Mouse (Mus musculus) kidney, postnatal 0 days (tissue): ENCODE results near the gene Fgfr2. TPM values are rescaled to one million over a fixed set of nuclear protein-coding genes. Genes with fewer than 3 reads are reported as not detected.

Source experiments
- ATAC-seq: fragments of 200-750 bp; cut with Nextera tagmentation; replicated peaks from 2 replicates; pipeline ENCODE4 v1.8.0; 2017; ENCODE audit warnings: low read depth, moderate number of reproducible peaks, moderate TSS enrichment, moderate library complexity; ENCODE audit not compliant: low FRiP score
- DNase-seq: peaks from one replicate; pipeline ENCODE4 v3.0.0-alpha.2; 2016; ENCODE audit warnings: low spot score
- H3K27ac ChIP-seq: fragments of 300-500 bp; sonication (generic); 2 replicates; pipeline ENCODE4 v1.5.1; 2014; ENCODE audit warnings: mild to moderate bottlenecking
- H3K27me3 ChIP-seq: fragments of 300-500 bp; sonication (generic); 2 replicates; pipeline ENCODE4 v1.6.1; 2014; ENCODE audit warnings: low read length, mixed read lengths; ENCODE audit not compliant: insufficient read depth
- H3K36me3 ChIP-seq: fragments of 300-500 bp; sonication (generic); 2 replicates; pipeline ENCODE4 v1.6.1; 2014; ENCODE audit warnings: low read length, mixed read lengths; ENCODE audit not compliant: insufficient read depth
- H3K4me1 ChIP-seq: fragments of 300-500 bp; sonication (generic); replicated peaks from 2 replicates; pipeline ENCODE4 v1.6.1; 2014; ENCODE audit warnings: antibody characterized with exemption, low read length, mixed read lengths; ENCODE audit not compliant: insufficient read depth
- H3K4me2 ChIP-seq: fragments of 300-500 bp; sonication (generic); 2 replicates; pipeline ENCODE4 v1.6.1; 2014; ENCODE audit warnings: mild to moderate bottlenecking, low read length, moderate library complexity, mixed read lengths
- H3K4me3 ChIP-seq: fragments of 300-500 bp; sonication (generic); replicated peaks from 2 replicates; pipeline ENCODE4 v1.5.1; 2014; ENCODE audit warnings: low read depth, low read length
- H3K9ac ChIP-seq: fragments of 300-500 bp; sonication (generic); 2 replicates; pipeline ENCODE4 v1.6.1; 2014; ENCODE audit warnings: low read depth, low read length
- H3K9me3 ChIP-seq: fragments of 300-500 bp; sonication (generic); replicated peaks from 2 replicates; pipeline ENCODE4 v1.6.1; 2016; ENCODE audit warnings: low read length, inconsistent platforms, mixed read lengths
- CTCF ChIP-seq: IDR thresholded peaks from 2 replicates; pipeline ENCODE4 v1.5.1; 2016; ENCODE audit warnings: antibody characterized with exemption, low read depth, mild to moderate bottlenecking, moderate library complexity
- whole genome bisulfite sequencing: fragments of 180-500 bp; shearing (Covaris S2); extraction: QIAGEN DNeasy Blood & Tissue Kit; methylation state at CpG from one replicate; pipeline ENCODE4 v1.1.7; 2014; 5-methylcytosine and 5-hydroxymethylcytosine counted together
- polyA plus RNA-seq: library from polyadenylated mRNA; unstranded; fragments of >200 nt; fragmentation: Nextera tagmentation; extraction: Ambion mirVana; gene quantifications from 2 replicates; pipeline ENCODE4 v1.2.1, GENCODE M21; 2015

The Fgfr2 gene
- polyA plus RNA-seq, 1 experiment from 2014 or later: 79.8 TPM

GRCm38 (mm10) chr7:132806286-132806685 is 316.9 kb downstream of the Fgfr2 start:
- TF ChIP-seq CTCF: no peak
- 76% methylated on average over 5 of the region's 5 CpGs for WGBS
- Histone ChIP-seq H3K4me2 (no peak overlapping the region), H3K9me3 (no peaks in the 10 kb centered on the region), H3K4me3 (no peak overlapping the region), H3K36me3 (0 out of 2 replicates have a peak, but pooled peaks cover 2% of the 10 kb centered on the region), H3K27me3 (no peaks in the 10 kb centered on the region), H3K27ac (peak overlapping the region; percentile 82; the same call in 1 of the 2 replicates), H3K4me1 (peaks cover 73% of the 10 kb centered on the region), H3K9ac (no peak overlapping the region)
- ATAC-seq (no peak), DNase-seq (no peak)

- Histone ChIP-seq H3K27me3 (no peaks in the 10 kb centered on the region), H3K4me2 (no peak overlapping the region), H3K27ac (peak overlapping the region; percentile 48; the same call in 1 of the 2 replicates), H3K9me3 (no peaks in the 10 kb centered on the region), H3K9ac (no peak overlapping the region), H3K4me3 (no peak overlapping the region), H3K4me1 (peaks cover 67% of the 10 kb centered on the region), H3K36me3 (0 out of 2 replicates have a peak, but pooled peaks cover 2% of the 10 kb centered on the region)
- TF ChIP-seq CTCF: no peak
- no peak for ATAC-seq
- WGBS: 77% methylated on average over 5 of the region's 5 CpGs
- no peak for DNase-seq
Measured at GRCm38 (mm10) chr7:132804951-132805350, 318.2 kb downstream of the Fgfr2 start.

GRCm38 (mm10) chr7:132804461-132804860 is 318.7 kb downstream of the Fgfr2 start:
- no peak overlapping the region for H3K4me2 ChIP-seq
- no peak for ATAC-seq
- H3K27ac ChIP-seq: peak overlapping the region; percentile 48; the same call in 1 of the 2 replicates
- 54% methylated on average over 7 of the region's 7 CpGs for WGBS
- no peak overlapping the region for H3K4me3 ChIP-seq
- H3K9me3 ChIP-seq: no peaks in the 10 kb centered on the region
- H3K9ac ChIP-seq: no peak overlapping the region
- H3K36me3 ChIP-seq: 0 out of 2 replicates have a peak, but pooled peaks cover 2% of the 10 kb centered on the region
- H3K4me1 ChIP-seq: peaks cover 65% of the 10 kb centered on the region
- no peak for DNase-seq
- no peak for TF ChIP-seq CTCF
- no peaks in the 10 kb centered on the region for H3K27me3 ChIP-seq

GRCm38 (mm10) chr7:132803962-132804361 is 319.2 kb downstream of the Fgfr2 start:
- no peak for DNase-seq
- no peak for ATAC-seq
- Histone ChIP-seq H3K27me3 (no peaks in the 10 kb centered on the region), H3K4me1 (peaks cover 60% of the 10 kb centered on the region), H3K9ac (no peak overlapping the region), H3K4me3 (no peak overlapping the region), H3K27ac (peak overlapping the region; percentile 48), H3K36me3 (0 out of 2 replicates have a peak, but pooled peaks cover 2% of the 10 kb centered on the region), H3K4me2 (no peak overlapping the region), H3K9me3 (no peaks in the 10 kb centered on the region)
- no peak for TF ChIP-seq CTCF
- WGBS: 51% methylated on average over 3 of the region's 3 CpGs

GRCm38 (mm10) chr7:132803336-132803735 is 319.8 kb downstream of the Fgfr2 start:
- ATAC-seq (no peak), DNase-seq (no peak)
- Histone ChIP-seq H3K9me3 (no peaks in the 10 kb centered on the region), H3K36me3 (0 out of 2 replicates have a peak, but pooled peaks cover 2% of the 10 kb centered on the region), H3K27ac (no peak overlapping the region), H3K27me3 (no peaks in the 10 kb centered on the region), H3K9ac (no peak overlapping the region), H3K4me1 (peaks cover 54% of the 10 kb centered on the region), H3K4me3 (no peak overlapping the region), H3K4me2 (no peak overlapping the region)
- TF ChIP-seq CTCF: no peak
- WGBS: 84% methylated on average over 2 of the region's 2 CpGs

- Histone ChIP-seq H3K27ac (no peak overlapping the region), H3K27me3 (no peaks in the 10 kb centered on the region), H3K4me2 (no peak overlapping the region), H3K9me3 (no peaks in the 10 kb centered on the region), H3K4me1 (peaks cover 52% of the 10 kb centered on the region), H3K36me3 (0 out of 2 replicates have a peak, but pooled peaks cover 2% of the 10 kb centered on the region), H3K4me3 (no peak overlapping the region), H3K9ac (no peak overlapping the region)
- ATAC-seq (no peak), DNase-seq (no peak)
- WGBS: 73% methylated on average over 11 of the region's 11 CpGs
- no peak for TF ChIP-seq CTCF
Measured at GRCm38 (mm10) chr7:132802691-132803090, 320.5 kb downstream of the Fgfr2 start.

GRCm38 (mm10) chr7:132802066-132802465 is 321.1 kb downstream of the Fgfr2 start:
- H3K4me2 ChIP-seq: no peak overlapping the region
- H3K27ac ChIP-seq: no peak overlapping the region
- H3K9ac ChIP-seq: no peak overlapping the region
- no peak for ATAC-seq
- 0 out of 2 replicates have a peak, but pooled peaks cover 2% of the 10 kb centered on the region for H3K36me3 ChIP-seq
- 73% methylated on average over 2 of the region's 2 CpGs for WGBS
- no peaks in the 10 kb centered on the region for H3K27me3 ChIP-seq
- H3K4me3 ChIP-seq: no peak overlapping the region
- no peaks in the 10 kb centered on the region for H3K9me3 ChIP-seq
- TF ChIP-seq CTCF: no peak
- H3K4me1 ChIP-seq: peaks cover 47% of the 10 kb centered on the region
- peak; percentile 25 for DNase-seq
